Mouse (Mus musculus) liver, embryonic 15.5 days (tissue): ENCODE measurements around the gene Castor2. TPM values are rescaled to one million over a fixed set of nuclear protein-coding genes. Genes with fewer than 3 reads are reported as not detected.

Experiments
- ATAC-seq: fragments of 200-750 bp; cut with Nextera tagmentation; 2 replicates; pipeline ENCODE4 v1.8.0; 2017; ENCODE audit warnings: moderate number of reproducible peaks, mild to moderate bottlenecking, moderate library complexity; ENCODE audit not compliant: insufficient read depth
- H3K27ac ChIP-seq: fragments of 300-500 bp; sonication (generic); replicated peaks from 2 replicates; pipeline ENCODE4 v1.5.1; 2015; ENCODE audit warnings: mild to moderate bottlenecking, inconsistent platforms
- H3K27me3 ChIP-seq: fragments of 300-500 bp; sonication (generic); 2 replicates; pipeline ENCODE4 v1.6.1; 2015; ENCODE audit warnings: mild to moderate bottlenecking, inconsistent platforms
- H3K36me3 ChIP-seq: fragments of 300-500 bp; sonication (generic); replicated peaks from 2 replicates; pipeline ENCODE4 v1.6.1; 2015; ENCODE audit warnings: moderate library complexity, mild to moderate bottlenecking, inconsistent platforms
- H3K4me1 ChIP-seq: fragments of 300-500 bp; sonication (generic); replicated peaks from 2 replicates; pipeline ENCODE4 v1.6.1; 2015; ENCODE audit warnings: inconsistent platforms
- H3K4me2 ChIP-seq: fragments of 300-500 bp; sonication (generic); 2 replicates; pipeline ENCODE4 v1.6.1; 2015; ENCODE audit warnings: moderate library complexity, mild to moderate bottlenecking, inconsistent platforms
- H3K4me3 ChIP-seq: fragments of 300-500 bp; sonication (generic); replicated peaks from 2 replicates; pipeline ENCODE4 v1.5.1; 2015; ENCODE audit warnings: mild to moderate bottlenecking, inconsistent platforms
- H3K9ac ChIP-seq: fragments of 300-500 bp; sonication (generic); 2 replicates; pipeline ENCODE4 v1.6.1; 2015; ENCODE audit warnings: moderate library complexity, mild to moderate bottlenecking, inconsistent platforms
- H3K9me3 ChIP-seq: fragments of 300-500 bp; sonication (generic); replicated peaks from 2 replicates; pipeline ENCODE4 v1.6.1; 2016; ENCODE audit warnings: inconsistent platforms
- WGBS: fragments of 180-500 bp; shearing (Covaris S2); methylation state at CpG from one replicate; pipeline ENCODE4 v1.1.7; 2015; ENCODE audit warnings: mixed read lengths; ENCODE audit not compliant: insufficient replicate concordance; 5-methylcytosine and 5-hydroxymethylcytosine counted together
- polyA plus RNA-seq: library from polyadenylated mRNA; unstranded; fragments of >200 nt; fragmentation: Nextera tagmentation; extraction: Ambion mirVana; gene quantifications from 2 replicates; pipeline ENCODE4 v1.2.1, GENCODE M21; 2015

Castor2 gene
- polyA plus RNA-seq, 1 experiment from 2014 or later: 0.45 TPM

- Histone ChIP-seq H3K9ac (no peak overlapping the region), H3K4me2 (no peak overlapping the region), H3K9me3 (no peaks in the 10 kb centered on the region), H3K36me3 (peaks cover 49% of the 10 kb centered on the region), H3K4me3 (no peak overlapping the region), H3K4me1 (no peaks in the 10 kb centered on the region), H3K27me3 (no peaks in the 10 kb centered on the region), H3K27ac (no peak overlapping the region)
- WGBS: 77% methylated on average over 9 of the region's 9 CpGs
- ATAC-seq: no peak
Observed at GRCm38 (mm10) chr5:134168033-134168432, 68.5 kb downstream of the Castor2 start.

DNA sequence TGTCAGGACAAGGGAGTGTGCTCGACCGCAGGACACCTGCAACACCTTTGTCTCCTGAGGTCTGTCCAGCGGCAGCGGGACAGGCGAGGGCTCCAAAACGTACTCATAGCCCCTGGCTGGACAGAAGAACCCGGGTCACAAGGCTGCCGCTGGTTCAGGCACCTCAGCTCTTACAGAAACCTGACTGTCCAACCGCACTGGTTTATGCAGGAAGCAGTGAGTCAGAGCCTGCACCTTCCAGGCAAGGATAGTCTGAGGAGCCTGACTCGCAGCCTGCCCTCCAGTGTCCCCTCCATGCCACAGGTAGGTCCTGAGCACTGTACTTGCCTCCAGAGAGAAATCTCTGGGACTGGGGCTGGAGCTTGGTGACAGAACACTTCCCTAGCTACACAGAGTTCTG lies 69.7 kb downstream of the Castor2 start:
- Histone ChIP-seq H3K9ac (no peak overlapping the region), H3K4me3 (no peak overlapping the region), H3K4me2 (no peak overlapping the region), H3K36me3 (peaks cover 40% of the 10 kb centered on the region; the same call in 1 of the 2 replicates), H3K9me3 (no peaks in the 10 kb centered on the region), H3K27ac (no peak overlapping the region), H3K4me1 (0 out of 2 replicates have a peak, but pooled peaks cover 3% of the 10 kb centered on the region), H3K27me3 (no peaks in the 10 kb centered on the region)
- WGBS: 83% methylated on average over 10 of the region's 10 CpGs
- no peak for ATAC-seq

- 77% methylated on average over 8 of the region's 8 CpGs for WGBS
- ATAC-seq: peak; percentile 42
- H3K9me3 ChIP-seq: no peaks in the 10 kb centered on the region
- no peaks in the 10 kb centered on the region for H3K27me3 ChIP-seq
- H3K4me1 ChIP-seq: peaks cover 9% of the 10 kb centered on the region; the same call in 1 of the 2 replicates
- no peak overlapping the region for H3K27ac ChIP-seq
- H3K9ac ChIP-seq: no peak overlapping the region
- H3K4me2 ChIP-seq: no peak overlapping the region
- peaks cover 40% of the 10 kb centered on the region; the same call in 1 of the 2 replicates for H3K36me3 ChIP-seq
- H3K4me3 ChIP-seq: no peak overlapping the region
Observed at GRCm38 (mm10) chr5:134170167-134170566, 70.7 kb downstream of the Castor2 start.

- no peak overlapping the region for H3K4me2 ChIP-seq
- H3K27ac ChIP-seq: no peak overlapping the region
- 22% methylated on average over 4 of the region's 4 CpGs for WGBS
- H3K9ac ChIP-seq: no peak overlapping the region
- peaks cover 29% of the 10 kb centered on the region for H3K4me1 ChIP-seq
- ATAC-seq: no peak
- H3K27me3 ChIP-seq: no peaks in the 10 kb centered on the region
- peaks cover 21% of the 10 kb centered on the region; the same call in 1 of the 2 replicates for H3K36me3 ChIP-seq
- no peak overlapping the region for H3K4me3 ChIP-seq
- H3K9me3 ChIP-seq: no peaks in the 10 kb centered on the region
Observed at GRCm38 (mm10) chr5:134173206-134173605, 73.7 kb downstream of the Castor2 start.

GRCm38 (mm10) chr5:134175696-134176095 lies 76.2 kb downstream of the Castor2 start:
- Histone ChIP-seq H3K27ac (peak overlapping the region; percentile 53), H3K9me3 (no peaks in the 10 kb centered on the region), H3K4me3 (peak overlapping the region; percentile 83), H3K36me3 (peaks cover 17% of the 10 kb centered on the region; the same call in 1 of the 2 replicates), H3K4me2 (peak overlapping the region; percentile 84), H3K4me1 (peaks cover 42% of the 10 kb centered on the region), H3K27me3 (no peaks in the 10 kb centered on the region), H3K9ac (peak overlapping the region; percentile 57)
- ATAC-seq: no peak
- WGBS: 4% methylated on average over 10 of the region's 10 CpGs

- Histone ChIP-seq H3K27ac (peak within 1 kb of the TSS; percentile 53), H3K9ac (peak within 1 kb of the TSS; percentile 57), H3K9me3 (no peaks in the 10 kb centered on the region), H3K4me1 (peaks cover 42% of the 10 kb centered on the region), H3K36me3 (peaks cover 11% of the 10 kb centered on the region; the same call in 1 of the 2 replicates), H3K4me3 (peak within 1 kb of the TSS; percentile 83), H3K4me2 (peak within 1 kb of the TSS; percentile 84), H3K27me3 (no peaks in the 10 kb centered on the region)
- WGBS: under 1% methylated on average over 64 of the region's 72 CpGs
- peak; percentile 82 for ATAC-seq
Observed at GRCm38 (mm10) chr5:134176169-134176881, 76.8 kb downstream of the Castor2 start, which contains the start of gene Rcc1l. Gene Rcc1l (minus strand): TSS chr5:134176774.

- Histone ChIP-seq H3K27ac (no peak overlapping the region), H3K9ac (no peak overlapping the region), H3K4me1 (peaks cover 59% of the 10 kb centered on the region), H3K9me3 (no peaks in the 10 kb centered on the region), H3K36me3 (no peaks in the 10 kb centered on the region), H3K27me3 (no peaks in the 10 kb centered on the region), H3K4me3 (no peak overlapping the region), H3K4me2 (no peak overlapping the region)
- 52% methylated on average over 7 of the region's 7 CpGs for WGBS
- no peak for ATAC-seq
Observed at GRCm38 (mm10) chr5:134178536-134178935, 79.0 kb downstream of the Castor2 start.

DNA sequence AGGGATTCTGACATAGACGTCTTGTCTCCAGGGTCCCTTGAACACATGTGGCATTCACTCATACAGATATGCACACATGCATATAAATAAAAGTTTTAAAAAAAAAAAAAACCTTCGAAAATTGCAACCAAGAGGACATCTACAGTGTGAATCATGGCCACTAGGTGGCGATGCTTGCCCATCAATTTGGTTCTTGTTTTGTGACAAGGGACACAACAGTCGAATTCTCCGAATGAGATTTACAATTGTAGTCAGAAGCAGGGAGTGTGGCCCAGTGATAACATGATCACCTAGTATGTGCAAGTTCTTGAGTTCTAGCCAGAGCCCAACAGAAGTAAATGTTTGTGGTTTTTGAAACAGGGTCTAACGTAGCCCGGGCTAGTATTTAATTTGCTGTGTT lies 80.4 kb downstream of the Castor2 start:
- H3K4me1 ChIP-seq: peaks cover 60% of the 10 kb centered on the region
- no peak overlapping the region for H3K4me3 ChIP-seq
- H3K36me3 ChIP-seq: no peaks in the 10 kb centered on the region
- H3K27ac ChIP-seq: no peak overlapping the region
- 13% methylated on average over 7 of the region's 7 CpGs for WGBS
- no peak for ATAC-seq
- no peaks in the 10 kb centered on the region for H3K27me3 ChIP-seq
- H3K4me2 ChIP-seq: no peak overlapping the region
- no peaks in the 10 kb centered on the region for H3K9me3 ChIP-seq
- H3K9ac ChIP-seq: no peak overlapping the region

DNA sequence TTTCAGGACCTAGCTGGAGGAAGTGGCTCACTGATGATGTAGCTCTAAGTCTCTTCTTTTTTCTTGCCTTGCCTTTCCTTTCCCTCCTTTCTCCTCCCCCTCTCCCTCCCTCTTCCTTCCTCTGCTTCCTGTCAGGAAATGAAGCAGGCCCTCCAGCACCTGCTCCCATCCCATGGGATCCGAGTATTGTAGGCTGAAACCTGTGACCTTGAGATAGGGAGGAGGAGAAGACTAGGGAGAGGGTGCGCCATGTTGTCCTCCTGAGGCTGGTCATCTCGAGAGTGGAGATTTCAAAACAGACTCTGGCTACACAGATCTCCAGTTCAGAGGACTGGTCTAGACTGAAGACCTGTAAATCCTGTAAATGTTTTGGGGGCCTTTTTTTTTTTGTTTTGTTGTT lies 82.7 kb downstream of the Castor2 start:
- Histone ChIP-seq H3K4me3 (no peak overlapping the region), H3K4me2 (no peak overlapping the region), H3K27me3 (no peaks in the 10 kb centered on the region), H3K9ac (no peak overlapping the region), H3K9me3 (no peaks in the 10 kb centered on the region), H3K4me1 (peaks cover 43% of the 10 kb centered on the region), H3K36me3 (no peaks in the 10 kb centered on the region), H3K27ac (no peak overlapping the region)
- ATAC-seq: no peak
- WGBS: 61% methylated on average over 3 of the region's 3 CpGs

DNA sequence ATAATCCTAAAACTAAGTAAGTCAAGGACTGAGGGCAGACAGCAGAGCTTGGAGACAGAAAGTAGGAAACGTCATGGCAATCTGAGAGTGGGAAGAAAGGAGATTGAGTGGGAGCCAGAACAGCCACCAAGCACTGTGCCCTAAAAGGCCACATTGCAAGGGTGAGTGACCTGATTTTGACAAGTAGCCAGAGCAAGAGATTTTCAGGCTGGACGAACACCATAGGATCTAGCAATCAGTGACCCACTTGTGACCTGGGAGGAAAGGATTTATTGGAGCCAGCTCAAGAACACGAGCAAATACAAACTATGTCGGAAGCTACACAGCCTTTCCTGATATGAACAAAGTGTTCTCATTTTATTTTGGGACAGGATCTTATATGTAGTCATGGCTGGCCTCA lies 83.2 kb downstream of the Castor2 start:
- Histone ChIP-seq H3K27me3 (no peaks in the 10 kb centered on the region), H3K4me1 (peaks cover 40% of the 10 kb centered on the region), H3K9ac (no peak overlapping the region), H3K4me3 (peak overlapping the region; percentile 77; the same call in 1 of the 2 replicates), H3K36me3 (no peaks in the 10 kb centered on the region), H3K4me2 (peak overlapping the region; percentile 95), H3K27ac (peak overlapping the region; percentile 77; the same call in 1 of the 2 replicates), H3K9me3 (no peaks in the 10 kb centered on the region)
- ATAC-seq: no peak
- 51% methylated on average over 4 of the region's 4 CpGs for WGBS

DNA sequence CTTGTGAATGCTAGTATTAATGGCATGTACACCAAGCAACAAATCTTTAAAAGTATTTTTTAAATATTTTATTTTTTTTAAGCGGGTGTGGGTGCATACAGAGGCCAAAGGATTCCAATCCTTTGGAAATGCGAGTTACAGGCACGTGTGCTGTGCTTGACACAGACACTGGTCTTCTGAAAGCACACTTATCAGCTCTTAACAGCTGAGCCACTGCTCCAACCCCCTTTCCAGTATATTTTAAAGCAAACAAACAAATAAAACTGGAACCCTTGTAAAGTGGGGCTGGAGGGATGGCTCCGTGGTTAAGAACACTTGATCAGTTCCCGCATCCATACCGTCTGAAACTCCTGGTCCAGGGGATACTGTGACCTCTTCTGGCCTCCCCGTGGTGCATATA lies 83.7 kb downstream of the Castor2 start:
- H3K9me3 ChIP-seq: no peaks in the 10 kb centered on the region
- ATAC-seq: no peak
- no peaks in the 10 kb centered on the region for H3K27me3 ChIP-seq
- H3K4me3 ChIP-seq: peak overlapping the region; percentile 77
- H3K4me1 ChIP-seq: peaks cover 43% of the 10 kb centered on the region
- H3K27ac ChIP-seq: peak overlapping the region; percentile 77
- no peaks in the 10 kb centered on the region for H3K36me3 ChIP-seq
- peak overlapping the region; percentile 69 for H3K9ac ChIP-seq
- WGBS: 21% methylated on average over 7 of the region's 7 CpGs
- peak overlapping the region; percentile 95 for H3K4me2 ChIP-seq
